Mouse (Mus musculus): ENCODE results near the gene C1qtnf6. TPM values are rescaled to one million over a fixed set of nuclear protein-coding genes. Genes with fewer than 3 reads are reported as not detected.

C1qtnf6 gene
- polyA plus RNA-seq (2014; fragmentation: Nextera tagmentation; extraction: Ambion mirVana): 10.5 and 12.1 TPM in 2 replicates

DNA sequence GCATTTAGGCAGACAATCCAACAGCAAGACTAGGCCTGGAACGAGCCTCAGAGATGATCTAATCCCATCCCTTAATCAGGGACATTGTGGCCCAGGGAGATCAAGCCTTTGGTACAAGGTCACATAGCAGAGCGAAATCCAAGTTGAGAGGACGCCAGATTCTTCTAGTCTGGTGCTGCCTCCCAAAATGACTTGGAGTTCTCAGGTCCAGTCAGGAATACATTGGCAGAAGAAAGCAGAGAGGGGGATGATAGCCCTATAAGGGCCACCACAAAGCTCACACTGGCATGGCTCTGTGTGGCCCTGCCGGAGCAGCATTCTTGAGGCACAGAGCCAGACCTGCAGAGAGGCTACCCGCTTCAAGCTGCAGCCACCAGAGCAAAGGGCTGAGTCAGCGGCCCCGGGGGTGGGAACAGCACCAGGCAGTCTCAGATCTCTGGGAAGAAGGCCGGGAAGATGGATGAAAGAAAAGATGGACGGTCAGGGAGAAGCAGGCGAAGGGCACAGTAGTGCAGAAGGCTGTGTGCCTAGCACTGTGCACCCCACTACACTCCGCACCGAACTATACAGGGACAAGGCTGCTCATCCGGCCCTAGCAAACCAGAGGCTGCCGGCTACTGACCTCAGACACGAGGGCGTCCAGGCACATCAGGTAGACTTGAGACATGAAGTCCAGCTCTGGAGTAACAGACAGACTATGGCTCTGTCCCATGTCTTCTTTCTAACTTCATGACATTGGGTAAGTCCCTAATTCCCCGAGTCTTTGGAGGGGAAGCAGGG, at the start of gene C1qtnf6:
C1qtnf6 (minus strand) TSS at position 746 of the 780 bp plus-strand sequence.
- Histone ChIP-seq H3K4me1 (ENCODE audit: control insufficient read depth, insufficient read depth, low read length) (peaks cover 23% of the 10 kb centered on the region), H3K9me3 (ENCODE audit: control insufficient read depth, low read length) (no peaks in the 10 kb centered on the region), H3K27me3 (ENCODE audit: control insufficient read depth, insufficient read depth, low read length) (peaks cover 11% of the 10 kb centered on the region; the same call in 1 of the 2 replicates), H3K9ac (ENCODE audit: low read length) (peak within 1 kb of the TSS; percentile 55), H3K4me3 (ENCODE audit: low read depth, low read length) (peak within 1 kb of the TSS; percentile 25), H3K4me2 (peak within 1 kb of the TSS; percentile 46), H3K36me3 (ENCODE audit: control insufficient read depth, insufficient read depth, low read length) (no peaks in the 10 kb centered on the region), H3K27ac (ENCODE audit: low read depth, low read length) (no peak within 1 kb of the TSS)
- ATAC-seq (ENCODE audit: low FRiP score): no peak
- 74% methylated on average over 17 of the region's 17 CpGs for WGBS
- peak; percentile 73 for DNase-seq (ENCODE audit: low spot score, missing footprints)

DNA sequence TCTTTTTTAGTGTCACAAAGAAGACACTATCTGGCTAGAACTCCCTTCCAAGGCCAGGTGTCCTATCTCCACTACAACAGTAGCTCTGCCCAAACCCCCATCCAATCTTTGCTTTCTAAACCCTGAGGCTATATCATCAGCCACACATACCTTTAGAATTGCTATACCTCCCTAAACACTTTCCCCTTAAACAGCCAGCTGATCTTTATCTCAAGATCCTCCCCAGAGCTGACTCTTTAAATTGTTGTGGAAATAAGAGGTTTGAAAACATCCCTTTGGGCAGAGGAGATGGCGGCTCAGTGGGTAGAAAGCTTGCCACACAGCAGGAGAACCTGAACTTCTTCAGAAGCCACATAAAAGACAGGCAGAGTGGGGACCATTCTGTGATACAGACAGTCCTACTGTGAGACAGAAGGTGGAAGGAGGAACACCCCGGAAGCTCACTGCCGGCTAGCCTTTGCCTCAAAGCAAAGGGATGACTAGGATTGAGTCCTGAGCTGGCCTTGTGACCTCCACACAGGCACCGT, 45.1 kb upstream of the C1qtnf6 start:
- Histone ChIP-seq H3K4me1 (ENCODE audit: control insufficient read depth, insufficient read depth, low read length) (peaks cover 12% of the 10 kb centered on the region), H3K9ac (ENCODE audit: low read length) (no peak overlapping the region), H3K36me3 (ENCODE audit: control insufficient read depth, insufficient read depth, low read length) (no peaks in the 10 kb centered on the region), H3K9me3 (ENCODE audit: control insufficient read depth, low read length) (no peaks in the 10 kb centered on the region), H3K27ac (ENCODE audit: low read depth, low read length) (no peak overlapping the region), H3K4me3 (ENCODE audit: low read depth, low read length) (no peak overlapping the region), H3K27me3 (ENCODE audit: control insufficient read depth, insufficient read depth, low read length) (no peaks in the 10 kb centered on the region), H3K4me2 (no peak overlapping the region)
- ATAC-seq (ENCODE audit: low FRiP score) (no peak), DNase-seq (ENCODE audit: low spot score, missing footprints) (no peak)
- 62% methylated on average over 4 of the region's 4 CpGs for WGBS

DNA sequence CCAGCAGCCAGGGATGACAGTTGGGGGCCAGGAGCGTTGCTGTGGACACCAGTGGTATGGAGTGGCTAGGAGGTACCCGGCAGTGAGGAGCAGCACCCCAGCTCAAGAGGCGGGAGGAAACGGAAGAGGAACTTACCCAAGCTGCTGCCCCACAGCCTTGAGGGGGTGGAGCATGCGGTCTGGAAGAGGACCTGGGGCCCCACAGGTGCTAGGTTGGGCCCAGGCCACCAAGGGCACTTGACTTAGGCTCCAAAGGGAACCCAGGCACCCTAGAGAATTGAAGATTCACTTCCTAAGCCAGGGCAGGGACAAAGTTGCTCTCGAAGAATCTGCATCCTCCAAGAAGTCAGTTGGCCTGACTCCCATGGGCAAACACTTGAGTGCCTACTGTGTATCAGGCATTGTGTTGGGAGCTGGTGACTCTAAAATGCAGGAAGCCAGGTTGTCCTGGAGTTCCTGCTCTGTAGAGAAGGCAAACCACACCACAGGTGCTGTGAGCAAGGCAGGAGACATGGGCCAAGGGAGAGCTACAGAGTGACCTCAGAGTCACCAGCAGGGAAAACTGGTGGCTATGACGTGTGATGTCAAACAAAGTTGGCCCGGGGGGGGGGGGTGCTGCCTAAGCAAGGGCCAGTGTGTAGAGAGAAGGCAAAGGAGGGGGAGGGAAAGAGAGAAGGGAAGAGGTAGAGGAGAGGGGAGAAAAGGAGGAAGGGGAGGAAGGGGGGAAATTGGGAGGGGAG, 41.6 kb upstream of the C1qtnf6 start, which contains the start of gene Rac2:
Rac2 (minus strand) TSS at position 126 of the 740 bp plus-strand sequence.
- Histone ChIP-seq H3K36me3 (ENCODE audit: control insufficient read depth, insufficient read depth, low read length) (no peaks in the 10 kb centered on the region), H3K9ac (ENCODE audit: low read length) (no peak within 1 kb of the TSS), H3K9me3 (ENCODE audit: control insufficient read depth, low read length) (no peaks in the 10 kb centered on the region), H3K27ac (ENCODE audit: low read depth, low read length) (no peak within 1 kb of the TSS), H3K4me3 (ENCODE audit: low read depth, low read length) (no peak within 1 kb of the TSS), H3K27me3 (ENCODE audit: control insufficient read depth, insufficient read depth, low read length) (no peaks in the 10 kb centered on the region), H3K4me1 (ENCODE audit: control insufficient read depth, insufficient read depth, low read length) (no peaks in the 10 kb centered on the region), H3K4me2 (no peak within 1 kb of the TSS)
- no peak for DNase-seq (ENCODE audit: low spot score, missing footprints)
- no peak for ATAC-seq (ENCODE audit: low FRiP score)
- 78% methylated on average over 8 of the region's 8 CpGs for WGBS

DNA sequence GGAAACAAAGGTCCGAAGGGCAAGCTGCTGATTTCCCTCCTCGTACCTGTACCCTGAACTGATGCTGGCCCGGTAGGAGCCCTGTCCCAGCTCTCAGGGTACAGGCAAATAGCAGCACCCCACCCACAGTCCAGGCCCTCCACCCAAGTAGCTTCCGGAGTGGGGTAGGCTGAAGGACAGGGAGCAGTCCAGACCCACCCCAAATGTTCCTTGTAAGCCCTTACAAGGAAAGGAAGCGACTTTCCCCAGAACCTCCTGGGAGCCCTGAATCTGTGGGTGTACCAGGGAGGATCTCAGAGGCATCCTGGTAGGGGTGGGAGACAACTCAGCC, 41.0 kb upstream of the C1qtnf6 start:
- no peak overlapping the region for H3K4me3 ChIP-seq (ENCODE audit: low read depth, low read length)
- H3K27ac ChIP-seq (ENCODE audit: low read depth, low read length): no peak overlapping the region
- no peak overlapping the region for H3K4me2 ChIP-seq
- no peak for ATAC-seq (ENCODE audit: low FRiP score)
- H3K9me3 ChIP-seq (ENCODE audit: control insufficient read depth, low read length): no peaks in the 10 kb centered on the region
- 88% methylated on average over 5 of the region's 5 CpGs for WGBS
- no peaks in the 10 kb centered on the region for H3K36me3 ChIP-seq (ENCODE audit: control insufficient read depth, insufficient read depth, low read length)
- no peak for DNase-seq (ENCODE audit: low spot score, missing footprints)
- H3K4me1 ChIP-seq (ENCODE audit: control insufficient read depth, insufficient read depth, low read length): no peaks in the 10 kb centered on the region
- no peaks in the 10 kb centered on the region for H3K27me3 ChIP-seq (ENCODE audit: control insufficient read depth, insufficient read depth, low read length)
- no peak overlapping the region for H3K9ac ChIP-seq (ENCODE audit: low read length)

DNA sequence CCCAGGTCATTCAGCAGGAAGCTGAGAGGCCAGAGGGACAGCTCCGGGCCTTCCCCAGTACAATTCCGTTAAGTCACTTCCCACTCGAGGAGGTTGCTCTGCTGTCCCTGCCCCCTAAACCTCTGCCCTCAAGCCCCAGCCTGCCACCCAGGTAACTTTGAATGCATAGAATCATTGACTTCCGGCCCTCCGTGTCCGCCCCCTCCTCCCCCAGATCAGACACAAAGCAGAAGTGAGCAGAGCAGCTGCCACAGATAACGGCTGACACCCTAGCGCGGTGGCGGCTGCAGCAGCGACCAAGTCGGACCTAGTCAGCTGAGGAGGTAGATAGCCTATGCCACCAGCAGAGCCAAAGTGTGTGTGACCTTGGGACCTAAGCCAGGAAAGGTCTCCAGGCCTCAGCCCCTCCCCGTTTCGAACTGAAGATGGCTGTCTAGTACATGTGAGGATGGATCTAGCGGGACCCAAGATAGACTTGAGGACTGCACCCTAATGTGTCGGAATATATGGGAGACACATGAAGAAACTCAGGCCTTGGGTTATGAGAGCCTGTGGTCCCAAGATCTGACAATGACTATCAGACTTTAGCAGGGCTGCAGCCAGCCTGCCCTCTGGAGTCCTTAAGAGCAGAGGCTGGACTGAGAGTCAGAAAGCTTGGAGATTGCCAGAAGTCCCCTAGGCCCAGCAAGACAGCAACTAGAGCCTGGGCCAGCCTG, 40.5 kb upstream of the C1qtnf6 start:
- Histone ChIP-seq H3K4me1 (ENCODE audit: control insufficient read depth, insufficient read depth, low read length) (no peaks in the 10 kb centered on the region), H3K27ac (ENCODE audit: low read depth, low read length) (no peak overlapping the region), H3K36me3 (ENCODE audit: control insufficient read depth, insufficient read depth, low read length) (no peaks in the 10 kb centered on the region), H3K9me3 (ENCODE audit: control insufficient read depth, low read length) (no peaks in the 10 kb centered on the region), H3K27me3 (ENCODE audit: control insufficient read depth, insufficient read depth, low read length) (no peaks in the 10 kb centered on the region), H3K4me2 (no peak overlapping the region), H3K4me3 (ENCODE audit: low read depth, low read length) (no peak overlapping the region), H3K9ac (ENCODE audit: low read length) (no peak overlapping the region)
- no peak for DNase-seq (ENCODE audit: low spot score, missing footprints)
- 69% methylated on average over 16 of the region's 16 CpGs for WGBS
- no peak for ATAC-seq (ENCODE audit: low FRiP score)

DNA sequence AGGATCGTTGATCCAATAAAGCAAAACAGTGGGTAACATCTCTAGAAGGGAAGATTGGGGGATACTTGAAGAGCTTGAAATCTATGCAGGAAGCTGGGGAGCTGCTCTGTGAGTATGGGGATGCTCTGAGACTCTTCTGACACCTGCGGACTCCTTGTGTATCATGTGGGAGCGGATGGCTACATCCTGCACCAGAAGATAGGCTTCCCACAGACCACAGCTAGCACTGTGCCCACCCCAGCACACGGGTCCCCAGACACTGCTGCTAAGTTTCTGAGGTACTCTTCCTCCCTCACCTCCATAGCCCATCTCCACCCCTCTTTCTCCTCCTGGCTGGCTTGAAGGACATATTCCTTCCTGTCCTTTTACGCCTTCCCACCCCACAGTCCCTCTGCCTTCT, 39.0 kb upstream of the C1qtnf6 start:
- ATAC-seq (ENCODE audit: low FRiP score) (no peak), DNase-seq (ENCODE audit: low spot score, missing footprints) (no peak)
- Histone ChIP-seq H3K36me3 (ENCODE audit: control insufficient read depth, insufficient read depth, low read length) (no peaks in the 10 kb centered on the region), H3K4me3 (ENCODE audit: low read depth, low read length) (no peak overlapping the region), H3K9me3 (ENCODE audit: control insufficient read depth, low read length) (no peaks in the 10 kb centered on the region), H3K4me1 (ENCODE audit: control insufficient read depth, insufficient read depth, low read length) (no peaks in the 10 kb centered on the region), H3K27me3 (ENCODE audit: control insufficient read depth, insufficient read depth, low read length) (no peaks in the 10 kb centered on the region), H3K27ac (ENCODE audit: low read depth, low read length) (no peak overlapping the region), H3K9ac (ENCODE audit: low read length) (no peak overlapping the region), H3K4me2 (no peak overlapping the region)
- WGBS: 94% methylated on average over 5 of the region's 5 CpGs

DNA sequence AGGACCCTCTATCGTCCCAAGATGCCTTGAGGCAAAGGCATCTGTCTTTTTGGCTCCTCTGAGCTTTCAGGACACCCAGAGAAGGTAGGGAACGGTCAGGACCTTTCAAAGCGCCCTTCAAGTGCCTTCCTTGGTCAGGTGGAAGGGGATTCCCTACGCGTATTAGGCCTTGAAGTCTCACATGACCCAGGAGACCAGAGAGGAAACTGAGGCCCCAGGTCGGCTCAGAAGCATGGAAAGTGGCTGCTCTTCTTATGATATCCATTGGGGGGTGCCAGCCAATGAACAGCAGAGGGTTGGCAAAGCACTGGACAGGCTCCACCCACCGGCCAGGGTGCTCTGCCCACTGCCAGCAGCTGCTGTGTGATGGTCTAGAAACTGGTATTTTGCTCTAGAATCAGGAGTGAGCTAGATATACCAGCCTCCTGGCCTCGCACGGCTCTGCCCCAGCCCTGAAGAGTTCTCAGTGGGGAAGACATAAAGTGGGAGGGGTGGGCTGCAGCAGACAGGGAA, 36.4 kb upstream of the C1qtnf6 start:
- H3K4me1 ChIP-seq (ENCODE audit: control insufficient read depth, insufficient read depth, low read length): no peaks in the 10 kb centered on the region
- H3K27me3 ChIP-seq (ENCODE audit: control insufficient read depth, insufficient read depth, low read length): no peaks in the 10 kb centered on the region
- H3K4me3 ChIP-seq (ENCODE audit: low read depth, low read length): no peak overlapping the region
- WGBS: 70% methylated on average over 9 of the region's 9 CpGs
- no peak for ATAC-seq (ENCODE audit: low FRiP score)
- DNase-seq (ENCODE audit: low spot score, missing footprints): no peak
- no peak overlapping the region for H3K27ac ChIP-seq (ENCODE audit: low read depth, low read length)
- no peaks in the 10 kb centered on the region for H3K9me3 ChIP-seq (ENCODE audit: control insufficient read depth, low read length)
- H3K36me3 ChIP-seq (ENCODE audit: control insufficient read depth, insufficient read depth, low read length): no peaks in the 10 kb centered on the region
- no peak overlapping the region for H3K9ac ChIP-seq (ENCODE audit: low read length)
- no peak overlapping the region for H3K4me2 ChIP-seq

DNA sequence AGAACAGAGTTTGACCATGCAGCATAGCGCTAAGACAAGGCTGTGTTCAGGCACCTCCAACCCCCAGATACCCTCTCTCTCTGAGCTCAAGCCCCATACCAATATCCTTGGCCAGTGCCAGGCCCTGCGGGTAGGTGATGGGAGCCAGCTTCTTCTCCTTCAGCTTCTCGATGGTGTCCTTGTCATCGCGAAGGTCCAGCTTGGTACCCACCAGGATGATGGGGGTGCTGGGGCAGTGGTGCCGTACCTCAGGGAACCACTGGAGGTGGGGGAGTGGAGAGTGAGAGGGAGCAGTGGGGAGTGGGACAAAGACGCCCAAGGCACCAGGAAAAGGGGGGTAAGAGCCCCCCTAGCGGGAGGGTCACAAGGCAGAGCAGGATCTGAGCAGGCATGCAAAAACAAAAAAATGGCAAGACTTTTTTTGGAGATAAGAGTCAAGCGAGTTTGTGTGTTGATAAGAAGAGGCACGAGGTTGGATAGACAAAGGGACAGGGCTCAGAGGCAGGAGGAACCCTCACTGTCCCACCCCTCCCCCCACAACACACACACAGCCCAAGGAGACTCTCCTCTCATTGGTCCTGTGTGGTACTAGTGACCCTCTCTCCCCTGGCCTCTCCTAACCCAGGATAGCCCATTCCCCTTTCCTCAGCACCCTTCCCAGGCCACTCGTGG, 33.7 kb upstream of the C1qtnf6 start:
- H3K4me1 ChIP-seq (ENCODE audit: control insufficient read depth, insufficient read depth, low read length): no peaks in the 10 kb centered on the region
- no peak for ATAC-seq (ENCODE audit: low FRiP score)
- H3K4me2 ChIP-seq: no peak overlapping the region
- no peak overlapping the region for H3K9ac ChIP-seq (ENCODE audit: low read length)
- H3K4me3 ChIP-seq (ENCODE audit: low read depth, low read length): no peak overlapping the region
- no peaks in the 10 kb centered on the region for H3K9me3 ChIP-seq (ENCODE audit: control insufficient read depth, low read length)
- no peaks in the 10 kb centered on the region for H3K36me3 ChIP-seq (ENCODE audit: control insufficient read depth, insufficient read depth, low read length)
- H3K27me3 ChIP-seq (ENCODE audit: control insufficient read depth, insufficient read depth, low read length): no peaks in the 10 kb centered on the region
- WGBS: 77% methylated on average over 11 of the region's 11 CpGs
- no peak overlapping the region for H3K27ac ChIP-seq (ENCODE audit: low read depth, low read length)
- DNase-seq (ENCODE audit: low spot score, missing footprints): no peak
